In genomic region chr13:34876481-34876880, GRCm38 (mm10) we compare ENCODE assay signal across 8 mouse cellular contexts. TPM values are rescaled to one million over a fixed set of nuclear protein-coding genes. Genes with fewer than 3 reads are reported as not detected.
DNase-seq lines count a peak whose midpoint lies in the region; ATAC-seq and TF ChIP-seq lines count a peak whose summit lies in the region.

No protein-coding gene starts in this region.

- WGBS in kidney, embryonic 14.5 days, result 9% methylated on average over 3 of the region's 3 CpGs
- 4% methylated on average over 3 of the region's 3 CpGs for WGBS in intestine, embryonic 16.5 days
- WGBS in midbrain, postnatal 0 days, result 6% methylated on average over 3 of the region's 3 CpGs

- peak overlapping the region; percentile 76 for H3K4me2 ChIP-seq in kidney, embryonic 14.5 days (replicated peaks; ENCODE audit: low read depth, low read length)
- H3K4me2 ChIP-seq in intestine, embryonic 16.5 days (ENCODE audit: low read depth, low read length), result peak overlapping the region; percentile 71
- peak overlapping the region; percentile 71 for H3K4me2 ChIP-seq in midbrain, postnatal 0 days (ENCODE audit: low read depth, low read length, poor library complexity, severe bottlenecking)

- no peaks in the 10 kb centered on the region for H3K36me3 ChIP-seq in kidney, embryonic 14.5 days (ENCODE audit: control insufficient read depth, insufficient read depth, low read length)
- no peaks in the 10 kb centered on the region for H3K36me3 ChIP-seq in intestine, embryonic 16.5 days (ENCODE audit: control insufficient read depth, insufficient read depth, low read length)
- H3K36me3 ChIP-seq in midbrain, postnatal 0 days (ENCODE audit: insufficient read depth, low read length), result no peaks in the 10 kb centered on the region

- no peak for ATAC-seq in kidney, embryonic 14.5 days (ENCODE audit: low FRiP score, low TSS enrichment)
- no peak for ATAC-seq in intestine, embryonic 16.5 days
- ATAC-seq in midbrain, postnatal 0 days (ENCODE audit: low FRiP score), result no peak

- TF ChIP-seq CTCF in cortical plate, adult 2 months (IDR thresholded peaks at IDR 0.05; ENCODE audit: extremely low read depth, insufficient read depth, low read length), result no peak
- TF ChIP-seq CTCF in midbrain, postnatal 0 days (IDR thresholded peaks at IDR 0.05), result no peak

- peak overlapping the region; percentile 97 for H3K4me3 ChIP-seq in kidney, embryonic 14.5 days (ENCODE audit: low read length)
- H3K4me3 ChIP-seq in cortical plate, adult 2 months (ENCODE audit: insufficient read depth, low read length), result peak overlapping the region; percentile 71; the same call in 1 of the 2 replicates
- H3K4me3 ChIP-seq in intestine, embryonic 16.5 days (ENCODE audit: low read length), result peak overlapping the region; percentile 99
- peak overlapping the region; percentile 63 for H3K4me3 ChIP-seq in midbrain, postnatal 0 days (ENCODE audit: low read depth, low read length)

- peak overlapping the region; percentile 95 for H3K9ac ChIP-seq in kidney, embryonic 14.5 days (ENCODE audit: low read depth, low read length)
- H3K9ac ChIP-seq in intestine, embryonic 16.5 days (ENCODE audit: low read depth, low read length), result peak overlapping the region; percentile 100
- 0 out of 2 replicates have a peak overlapping the region, but pooled peaks have one; percentile 80 for H3K9ac ChIP-seq in midbrain, postnatal 0 days (replicated peaks; ENCODE audit: low read length, poor library complexity, severe bottlenecking)

- no peaks in the 10 kb centered on the region for H3K9me3 ChIP-seq in kidney, embryonic 14.5 days (ENCODE audit: control insufficient read depth, low read length)
- H3K9me3 ChIP-seq in intestine, embryonic 16.5 days (ENCODE audit: control insufficient read depth, low read length), result no peaks in the 10 kb centered on the region
- H3K9me3 ChIP-seq in midbrain, postnatal 0 days (ENCODE audit: low read length), result no peaks in the 10 kb centered on the region

- TF ChIP-seq POLR2A in cortical plate, adult 2 months (IDR thresholded peaks at IDR 0.05; ENCODE audit: extremely low read depth, insufficient read depth, low read length), result no peak

- H3K4me1 ChIP-seq in kidney, embryonic 14.5 days (ENCODE audit: control insufficient read depth, insufficient read depth, low read length), result peaks cover 14% of the 10 kb centered on the region; the same call in 1 of the 2 replicates
- H3K4me1 ChIP-seq in cortical plate, adult 2 months (ENCODE audit: control insufficient read depth, insufficient read depth, low read length), result no peaks in the 10 kb centered on the region; the same call in 1 of the 2 replicates
- H3K4me1 ChIP-seq in intestine, embryonic 16.5 days (ENCODE audit: control insufficient read depth, insufficient read depth, low read length), result peaks cover 16% of the 10 kb centered on the region
- H3K4me1 ChIP-seq in midbrain, postnatal 0 days (ENCODE audit: insufficient read depth, low read length), result peaks cover 13% of the 10 kb centered on the region; the same call in 1 of the 2 replicates

- no peak for DNase-seq in kidney, postnatal 14 days
- DNase-seq in midbrain, postnatal 0 days (ENCODE audit: low spot score), result no peak
- DNase-seq in right cerebral cortex, postnatal 25 days, result no peak
- DNase-seq in gastrocnemius, postnatal 4 days (ENCODE audit: low spot score in 2 of 2), result no peak
- DNase-seq in cerebellum, postnatal 4 days (ENCODE audit: low spot score in 2 of 2), result no peak

- no peak overlapping the region for H3K27ac ChIP-seq in kidney, embryonic 14.5 days (ENCODE audit: low read depth, low read length)
- H3K27ac ChIP-seq in cortical plate, adult 2 months (ENCODE audit: insufficient read depth, low read length), result no peak overlapping the region
- H3K27ac ChIP-seq in intestine, embryonic 16.5 days (ENCODE audit: low read length), result no peak overlapping the region
- H3K27ac ChIP-seq in midbrain, postnatal 0 days (ENCODE audit: low read depth, low read length), result no peak overlapping the region

- H3K27me3 ChIP-seq in kidney, embryonic 14.5 days (ENCODE audit: control insufficient read depth, insufficient read depth, low read length), result no peaks in the 10 kb centered on the region
- H3K27me3 ChIP-seq in intestine, embryonic 16.5 days (replicated peaks; ENCODE audit: control insufficient read depth, insufficient read depth, low read length), result no peaks in the 10 kb centered on the region
- H3K27me3 ChIP-seq in midbrain, postnatal 0 days (ENCODE audit: insufficient read depth, low read length), result no peaks in the 10 kb centered on the region

RNA-seq across cellular contexts. Expression of gene Prpf4b, which starts 1.4 kb away (rescaled TPM):
- polyA plus RNA-seq in kidney, embryonic 14.5 days (2014; fragmentation: Nextera tagmentation; extraction: Ambion mirVana), result 66.4 and 89.3 TPM in 2 replicates
- polyA plus RNA-seq in cortical plate, adult 2 months (2012; rRNA removed), result 91.6 and 103 TPM in 2 replicates
- polyA plus RNA-seq in intestine, embryonic 16.5 days (2015; fragmentation: Nextera tagmentation; extraction: Ambion mirVana), result 50.9 and 55.5 TPM in 2 replicates
- 37.5 and 46.5 TPM in 2 replicates for total RNA-seq in midbrain, postnatal 0 days (2014; rRNA removed)
- 54.7 and 65.2 TPM in 2 replicates for polyA plus RNA-seq in midbrain, postnatal 0 days (2015; fragmentation: Nextera tagmentation; extraction: Ambion mirVana)
- total RNA-seq in gastrocnemius, postnatal 4 days (2021), result 10 to 100 TPM; 46.9 to 64.7 TPM

RNA-seq across cellular contexts. Expression of gene Fam217a, which starts 47.6 kb away (rescaled TPM):
- 5.1 and 6.0 TPM in 2 replicates for polyA plus RNA-seq in kidney, embryonic 14.5 days (2014; fragmentation: Nextera tagmentation; extraction: Ambion mirVana)
- polyA plus RNA-seq in cortical plate, adult 2 months (2012; rRNA removed), result 0.68 and 0.88 TPM in 2 replicates
- polyA plus RNA-seq in intestine, embryonic 16.5 days (2015; fragmentation: Nextera tagmentation; extraction: Ambion mirVana), result 0.54 and 1.2 TPM in 2 replicates
- 0.33 and 0.47 TPM in 2 replicates for total RNA-seq in midbrain, postnatal 0 days (2014; rRNA removed)
- 1.5 and 1.6 TPM in 2 replicates for polyA plus RNA-seq in midbrain, postnatal 0 days (2015; fragmentation: Nextera tagmentation; extraction: Ambion mirVana)
- total RNA-seq in gastrocnemius, postnatal 4 days (2021), result under 1 TPM; 0.18 to 0.39 TPM

RNA-seq across cellular contexts. Expression of gene 4933417A18Rik, which starts 47.7 kb away (rescaled TPM):
- polyA plus RNA-seq in kidney, embryonic 14.5 days (2014; fragmentation: Nextera tagmentation; extraction: Ambion mirVana), result not detected in 2 replicates
- not detected in 2 replicates for polyA plus RNA-seq in cortical plate, adult 2 months (2012; rRNA removed)
- not detected in 2 replicates for polyA plus RNA-seq in intestine, embryonic 16.5 days (2015; fragmentation: Nextera tagmentation; extraction: Ambion mirVana)
- total RNA-seq in midbrain, postnatal 0 days (2014; rRNA removed), result not detected in 2 replicates
- polyA plus RNA-seq in midbrain, postnatal 0 days (2015; fragmentation: Nextera tagmentation; extraction: Ambion mirVana), result not detected in 2 replicates
- total RNA-seq in gastrocnemius, postnatal 4 days (2021), result not detected
